Mouse (Mus musculus): ENCODE data around the gene Kcnk18. TPM values are rescaled to one million over a fixed set of nuclear protein-coding genes. Genes with fewer than 3 reads are reported as not detected.

The Kcnk18 gene
- total RNA-seq, 2 experiments from 2014 or later = not detected

Other genes with a start within 250 kb of the Kcnk18 start
- 10 to 100 TPM; 18.8 to 20.3 TPM for gene Shtn1, start 143.1 kb upstream of the Kcnk18 start, total RNA-seq (2021)
- gene Vax1, start 49.2 kb upstream of the Kcnk18 start, total RNA-seq (2021) = 1 to 10 TPM; 1.1 to 2.1 TPM
- gene Slc18a2, start 41.7 kb downstream of the Kcnk18 start, total RNA-seq (2021) = 1 to 10 TPM; 1.1 to 1.2 TPM
- gene Rps12-ps3, start 103.1 kb downstream of the Kcnk18 start, total RNA-seq (2021) = 100 to 1,000 TPM; 260 to 310 TPM
- gene Pdzd8, start 126.6 kb downstream of the Kcnk18 start, total RNA-seq (2021) = 10 to 100 TPM; 49.9 to 50.0 TPM
- 10 to 100 TPM; 27.0 to 29.0 TPM for gene Emx2, start 239.2 kb downstream of the Kcnk18 start, total RNA-seq (2021)

Measured in layer of hippocampus, postnatal 36 days (tissue).